8 mouse cellular contexts compared by ENCODE assay signal in the genomic region with DNA sequence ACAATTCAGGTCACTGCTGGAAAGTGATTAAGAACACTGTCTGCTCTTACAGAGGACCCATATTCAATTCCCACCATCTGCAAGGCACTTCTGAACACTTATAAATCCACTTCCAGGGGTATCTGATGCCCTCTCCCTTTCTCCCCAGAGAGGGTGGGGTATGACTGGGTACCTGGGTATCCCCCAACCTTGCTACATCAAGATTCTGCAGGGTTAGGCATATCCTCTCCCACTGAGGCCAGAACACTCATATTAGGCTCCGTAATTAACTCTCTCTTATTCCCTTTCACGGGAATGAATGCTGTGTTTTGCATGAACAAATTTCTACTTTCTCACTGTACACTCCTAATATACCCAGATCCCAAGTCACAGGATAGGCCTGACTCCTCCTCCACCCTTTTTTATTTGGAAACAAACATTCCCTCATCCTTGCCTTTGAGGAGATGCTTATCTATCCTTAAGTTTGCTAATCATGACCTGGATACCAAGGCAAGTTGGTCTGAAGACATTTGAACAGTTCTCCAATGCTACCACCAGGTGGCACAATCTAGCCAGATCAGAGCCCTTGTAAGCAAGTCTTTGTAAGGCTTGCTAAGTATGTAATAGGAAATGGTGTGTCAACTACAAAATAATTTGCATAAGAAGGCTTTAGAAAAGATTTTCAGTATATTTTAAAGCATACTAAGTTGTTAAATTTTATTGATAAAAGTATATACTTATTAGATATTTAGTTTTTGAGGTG.
DNase-seq lines count a peak whose midpoint lies in the region; ATAC-seq and TF ChIP-seq lines count a peak whose summit lies in the region.

No protein-coding gene starts in this region.

- no peaks in the 10 kb centered on the region for H3K27me3 ChIP-seq in forebrain, embryonic 14.5 days (replicated peaks; ENCODE audit: control insufficient read depth, insufficient read depth, low read length)
- H3K27me3 ChIP-seq in intestine, embryonic 14.5 days (replicated peaks; ENCODE audit: control insufficient read depth, insufficient read depth, low read length), result no peaks in the 10 kb centered on the region

- H3K36me3 ChIP-seq in forebrain, embryonic 14.5 days (ENCODE audit: control insufficient read depth, insufficient read depth, low read length), result no peaks in the 10 kb centered on the region
- H3K36me3 ChIP-seq in intestine, embryonic 14.5 days (ENCODE audit: control insufficient read depth, insufficient read depth, low read length), result no peaks in the 10 kb centered on the region

- H3K9ac ChIP-seq in forebrain, embryonic 14.5 days (ENCODE audit: low read length), result no peak overlapping the region
- no peak overlapping the region for H3K9ac ChIP-seq in intestine, embryonic 14.5 days (ENCODE audit: low read length)

- H3K4me3 ChIP-seq in bone marrow, adult 2 months (replicated peaks; ENCODE audit: control insufficient read depth, low read depth, low read length), result no peak overlapping the region
- H3K4me3 ChIP-seq in forebrain, embryonic 14.5 days (ENCODE audit: low read depth, low read length), result no peak overlapping the region
- H3K4me3 ChIP-seq in intestine, embryonic 14.5 days (ENCODE audit: low read depth, low read length), result no peak overlapping the region

- H3K9me3 ChIP-seq in forebrain, embryonic 14.5 days (replicated peaks; ENCODE audit: control insufficient read depth, low read length), result no peaks in the 10 kb centered on the region
- H3K9me3 ChIP-seq in intestine, embryonic 14.5 days (ENCODE audit: control insufficient read depth, low read length), result no peaks in the 10 kb centered on the region

- H3K4me2 ChIP-seq in forebrain, embryonic 14.5 days (ENCODE audit: low read length), result no peak overlapping the region
- H3K4me2 ChIP-seq in intestine, embryonic 14.5 days (ENCODE audit: low read length), result no peak overlapping the region

- TF ChIP-seq POLR2A in bone marrow, adult 2 months (IDR thresholded peaks at IDR 0.05; ENCODE audit: borderline replicate concordance, control insufficient read depth, low read depth, low read length), result no peak

- WGBS in bone marrow, adult 2 months, result 71% methylated on average over 2 of the region's 2 CpGs
- WGBS in forebrain, embryonic 14.5 days, result 95% methylated on average over 2 of the region's 2 CpGs
- 81% methylated on average over 2 of the region's 2 CpGs for WGBS in intestine, embryonic 14.5 days

- peak; percentile 40; the same call in 1 of the 2 replicates for ATAC-seq in forebrain, embryonic 14.5 days
- ATAC-seq in intestine, embryonic 14.5 days (replicated peaks; ENCODE audit: low FRiP score, low TSS enrichment, low read depth), result peak; percentile 66; the same call in 1 of the 2 replicates
- ATAC-seq in monocyte, adult 5-6 weeks (replicated peaks; ENCODE audit: insufficient number of reproducible peaks, low FRiP score, low TSS enrichment, poor library complexity, severe bottlenecking), result peak; percentile 53; the same call in 1 of the 2 replicates

- intact Hi-C loops in left cerebral cortex, postnatal 36 days (cut with DNase I), result loop anchor here (5.0 kb wide), 1 partner anchor 705 kb away; no protein-coding TSS in a partner anchor

- peak; percentile 51 for DNase-seq in testis, postnatal 10 days (ENCODE audit: low spot score)
- no peak for DNase-seq in testis, postnatal 14 days (ENCODE audit: low spot score)
- peak; percentile 74 for DNase-seq in forebrain, embryonic 14.5 days (ENCODE audit: low spot score)
- DNase-seq in intestine, embryonic 14.5 days (ENCODE audit: low spot score), result peak; percentile 60
- DNase-seq in left cerebral cortex, postnatal 36 days (ENCODE audit: low spot score in 2 of 2), result peak; percentile 7 to 32
- DNase-seq in thymus, postnatal 36 days, result peak; percentile 16 to 17

- TF ChIP-seq CTCF in bone marrow, adult 2 months (IDR thresholded peaks at IDR 0.05; ENCODE audit: control insufficient read depth, insufficient read depth, low read length), result peak; percentile 17; the same call in 1 of the 2 replicates

- H3K27ac ChIP-seq in bone marrow, adult 2 months (ENCODE audit: control insufficient read depth, insufficient read depth, low read depth, low read length, poor library complexity), result no peak overlapping the region
- no peak overlapping the region for H3K27ac ChIP-seq in forebrain, embryonic 14.5 days (ENCODE audit: low read depth, low read length)
- H3K27ac ChIP-seq in intestine, embryonic 14.5 days (ENCODE audit: low read depth), result no peak overlapping the region

- H3K4me1 ChIP-seq in bone marrow, adult 2 months (ENCODE audit: control insufficient read depth, insufficient read depth, low read length), result no peaks in the 10 kb centered on the region
- no peaks in the 10 kb centered on the region for H3K4me1 ChIP-seq in forebrain, embryonic 14.5 days (ENCODE audit: control insufficient read depth, insufficient read depth, low read length)
- no peaks in the 10 kb centered on the region for H3K4me1 ChIP-seq in intestine, embryonic 14.5 days (replicated peaks; ENCODE audit: control insufficient read depth, insufficient read depth, low read length)
